Mouse (Mus musculus): ENCODE results near the gene Tpsab1. TPM values are rescaled to one million over a fixed set of nuclear protein-coding genes. Genes with fewer than 3 reads are reported as not detected.

Gene Tpsab1
- polyA plus RNA-seq (2016; fragmentation: Nextera tagmentation; extraction: Ambion mirVana) = not detected in 2 replicates

DNA sequence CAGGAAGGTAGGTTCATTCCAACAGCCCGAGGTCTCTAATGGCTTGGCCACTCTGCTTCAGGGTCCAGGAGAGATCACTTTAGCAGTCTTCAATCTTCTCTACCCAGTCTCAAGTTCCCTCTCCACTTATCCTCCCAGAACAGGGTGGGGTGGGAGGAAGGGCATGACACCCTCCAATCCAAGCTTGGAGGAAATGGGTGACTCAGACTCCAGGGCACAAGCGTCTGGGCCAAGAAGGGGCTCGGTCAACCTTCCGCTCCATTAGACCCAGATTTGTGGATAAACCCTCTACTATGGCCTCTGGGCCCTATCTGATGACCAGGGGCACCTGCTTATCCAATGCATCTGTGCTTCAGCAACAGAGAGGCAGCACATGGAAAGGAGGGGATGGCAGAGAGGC lies at the start of gene Tpsab1:
Tpsab1 (minus strand) TSS at position 101 of the 400 bp plus-strand sequence.
- Histone ChIP-seq H3K27ac (no peak within 1 kb of the TSS), H3K36me3 (no peaks in the 10 kb centered on the region), H3K9ac (no peak within 1 kb of the TSS), H3K9me3 (no peaks in the 10 kb centered on the region), H3K4me3 (no peak within 1 kb of the TSS), H3K4me2 (replicated peaks) (no peak within 1 kb of the TSS), H3K27me3 (no peaks in the 10 kb centered on the region), H3K4me1 (no peaks in the 10 kb centered on the region)
- 88% methylated on average over 4 of the region's 4 CpGs for WGBS
- ATAC-seq (ENCODE audit: insufficient number of reproducible peaks, insufficient read depth, low FRiP score, low TSS enrichment) = no peak

- Histone ChIP-seq H3K27me3 (no peaks in the 10 kb centered on the region), H3K36me3 (peaks cover 38% of the 10 kb centered on the region), H3K9me3 (no peaks in the 10 kb centered on the region), H3K4me1 (peaks cover 8% of the 10 kb centered on the region; the same call in 1 of the 2 replicates), H3K4me2 (replicated peaks) (no peak overlapping the region), H3K9ac (no peak overlapping the region), H3K4me3 (no peak overlapping the region), H3K27ac (no peak overlapping the region)
- WGBS = 86% methylated on average over 4 of the region's 4 CpGs
- no peak for ATAC-seq (ENCODE audit: insufficient number of reproducible peaks, insufficient read depth, low FRiP score, low TSS enrichment)
These were observed 49.2 kb upstream of the Tpsab1 start for GRCm38 (mm10) chr17:25394526-25394925.

DNA sequence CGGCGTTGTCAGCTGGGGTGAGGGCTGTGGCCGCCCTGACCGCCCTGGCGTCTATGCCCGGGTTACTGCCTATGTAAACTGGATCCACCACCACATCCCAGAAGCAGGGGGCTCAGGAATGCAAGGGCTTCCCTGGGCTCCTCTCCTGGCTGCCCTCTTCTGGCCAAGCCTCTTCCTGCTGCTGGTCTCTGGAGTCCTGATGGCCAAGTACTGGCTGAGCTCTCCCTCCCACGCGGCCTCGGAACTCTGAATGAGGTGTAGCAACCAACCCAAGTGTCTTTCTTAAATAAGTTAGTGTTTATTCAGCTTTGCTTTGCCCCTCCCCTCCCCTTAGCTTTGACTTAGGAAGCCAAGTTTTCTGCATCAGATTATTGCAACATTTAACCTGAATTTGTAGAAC lies 28.6 kb upstream of the Tpsab1 start:
- Histone ChIP-seq H3K27ac (no peak overlapping the region), H3K4me2 (replicated peaks) (no peak overlapping the region), H3K36me3 (peaks cover 34% of the 10 kb centered on the region), H3K9ac (no peak overlapping the region), H3K4me1 (no peaks in the 10 kb centered on the region), H3K27me3 (no peaks in the 10 kb centered on the region), H3K4me3 (no peak overlapping the region), H3K9me3 (no peaks in the 10 kb centered on the region)
- 47% methylated on average over 9 of the region's 9 CpGs for WGBS
- ATAC-seq (ENCODE audit: insufficient number of reproducible peaks, insufficient read depth, low FRiP score, low TSS enrichment) = no peak

DNA sequence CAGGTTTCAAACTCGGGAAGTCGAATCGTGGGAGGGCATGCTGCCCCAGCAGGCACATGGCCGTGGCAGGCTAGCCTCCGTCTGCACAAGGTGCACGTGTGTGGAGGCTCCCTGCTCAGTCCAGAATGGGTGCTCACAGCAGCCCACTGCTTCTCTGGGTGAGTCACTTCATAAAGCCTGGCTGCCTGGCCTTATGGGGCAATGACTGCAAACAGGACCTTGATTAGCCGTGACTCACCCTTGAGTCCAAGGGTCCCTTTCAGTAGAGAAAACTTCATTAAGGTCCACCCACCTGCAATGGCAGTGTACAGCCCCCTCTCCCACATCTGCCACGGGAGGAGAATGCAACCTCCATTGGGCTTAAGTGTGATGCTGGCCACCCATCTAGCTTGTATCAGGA lies 27.1 kb upstream of the Tpsab1 start:
- Histone ChIP-seq H3K4me2 (replicated peaks) (no peak overlapping the region), H3K9ac (no peak overlapping the region), H3K4me3 (no peak overlapping the region), H3K27ac (no peak overlapping the region), H3K9me3 (no peaks in the 10 kb centered on the region), H3K27me3 (no peaks in the 10 kb centered on the region), H3K4me1 (no peaks in the 10 kb centered on the region), H3K36me3 (peaks cover 24% of the 10 kb centered on the region)
- no peak for ATAC-seq (ENCODE audit: insufficient number of reproducible peaks, insufficient read depth, low FRiP score, low TSS enrichment)
- 80% methylated on average over 8 of the region's 8 CpGs for WGBS

DNA sequence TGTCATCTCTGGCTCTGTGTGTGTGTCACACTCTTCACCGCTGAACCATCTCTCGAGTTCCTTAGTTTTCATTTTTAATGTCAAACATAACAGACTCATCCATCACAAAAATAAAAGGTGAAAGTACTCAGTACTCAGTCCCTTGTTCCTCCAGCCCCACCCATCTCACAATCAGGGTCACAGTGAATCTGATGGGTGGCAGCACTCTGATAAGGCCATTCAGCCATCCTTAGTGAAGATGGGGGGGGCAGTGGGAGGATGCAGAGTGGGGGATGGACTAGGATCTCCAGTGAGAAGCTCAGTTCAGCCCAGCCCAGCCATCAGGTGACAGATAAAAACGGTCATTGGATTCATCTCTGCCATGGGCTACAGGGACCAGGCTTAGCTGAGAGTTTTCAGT lies 23.6 kb upstream of the Tpsab1 start, which contains the start of gene Tpsg1:
Tpsg1 (plus strand) TSS at position 301 of the 400 bp plus-strand sequence.
- no peaks in the 10 kb centered on the region for H3K4me1 ChIP-seq
- no peak within 1 kb of the TSS for H3K27ac ChIP-seq
- H3K9me3 ChIP-seq = no peaks in the 10 kb centered on the region
- H3K36me3 ChIP-seq = no peaks in the 10 kb centered on the region
- no peak for ATAC-seq (ENCODE audit: insufficient number of reproducible peaks, insufficient read depth, low FRiP score, low TSS enrichment)
- WGBS = 86% methylated on average over 3 of the region's 3 CpGs
- H3K4me2 ChIP-seq (replicated peaks) = no peak within 1 kb of the TSS
- no peak within 1 kb of the TSS for H3K4me3 ChIP-seq
- H3K27me3 ChIP-seq = no peaks in the 10 kb centered on the region
- H3K9ac ChIP-seq = no peak within 1 kb of the TSS

DNA sequence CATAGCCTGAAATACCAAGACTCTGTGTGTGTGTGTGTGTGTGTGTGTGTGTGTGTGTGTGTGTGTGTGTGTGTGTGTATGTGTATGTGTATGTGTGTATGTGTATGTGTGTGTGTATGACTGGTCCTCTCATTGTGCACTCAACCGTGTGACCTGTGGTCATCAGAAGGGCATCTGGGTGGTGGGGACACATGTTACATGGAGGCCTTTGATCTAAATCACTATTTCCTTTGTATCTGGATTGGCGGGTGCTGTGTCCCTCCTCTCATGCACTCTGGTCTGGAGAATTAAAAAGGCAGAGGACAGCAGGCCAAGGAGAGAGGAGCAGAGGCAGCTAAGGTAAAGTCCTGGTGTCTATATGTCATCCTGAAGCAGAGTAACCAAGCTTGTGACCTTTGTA lies 20.6 kb upstream of the Tpsab1 start, which contains the start of gene Tpsb2:
Tpsb2 (plus strand) TSS at position 301 of the 400 bp plus-strand sequence.
- Histone ChIP-seq H3K4me2 (replicated peaks) (no peak within 1 kb of the TSS), H3K9me3 (no peaks in the 10 kb centered on the region), H3K36me3 (no peaks in the 10 kb centered on the region), H3K27ac (no peak within 1 kb of the TSS), H3K4me1 (no peaks in the 10 kb centered on the region), H3K4me3 (no peak within 1 kb of the TSS), H3K9ac (no peak within 1 kb of the TSS), H3K27me3 (no peaks in the 10 kb centered on the region)
- no peak for ATAC-seq (ENCODE audit: insufficient number of reproducible peaks, insufficient read depth, low FRiP score, low TSS enrichment)
- WGBS = 56% methylated on average over 2 of the region's 2 CpGs

- 4% methylated on average over 1 of the region's 1 CpGs for WGBS
- no peak for ATAC-seq (ENCODE audit: insufficient number of reproducible peaks, insufficient read depth, low FRiP score, low TSS enrichment)
These were observed 18.4 kb upstream of the Tpsab1 start for GRCm38 (mm10) chr17:25363726-25364125.

GRCm38 (mm10) chr17:25361291-25361690 lies 15.9 kb upstream of the Tpsab1 start:
- H3K9ac ChIP-seq = no peak overlapping the region
- H3K27ac ChIP-seq = no peak overlapping the region
- no peaks in the 10 kb centered on the region for H3K27me3 ChIP-seq
- no peak overlapping the region for H3K4me3 ChIP-seq
- H3K9me3 ChIP-seq = no peaks in the 10 kb centered on the region
- no peak overlapping the region for H3K4me2 ChIP-seq (replicated peaks)
- 72% methylated on average over 2 of the region's 2 CpGs for WGBS
- H3K36me3 ChIP-seq = no peaks in the 10 kb centered on the region
- no peak for ATAC-seq (ENCODE audit: insufficient number of reproducible peaks, insufficient read depth, low FRiP score, low TSS enrichment)
- no peaks in the 10 kb centered on the region for H3K4me1 ChIP-seq

More at GRCm38 (mm10) chr17:25363726-25364125, 18.4 kb upstream of the Tpsab1 start:
- H3K27ac ChIP-seq = no peak overlapping the region
- no peak overlapping the region for H3K9ac ChIP-seq
- H3K27me3 ChIP-seq = no peaks in the 10 kb centered on the region
- no peak overlapping the region for H3K4me2 ChIP-seq (replicated peaks)
- H3K4me1 ChIP-seq = no peaks in the 10 kb centered on the region
- no peak overlapping the region for H3K4me3 ChIP-seq
- H3K9me3 ChIP-seq = no peaks in the 10 kb centered on the region
- no peaks in the 10 kb centered on the region for H3K36me3 ChIP-seq

- H3K4me2 ChIP-seq (replicated peaks) = no peak overlapping the region
- H3K4me3 ChIP-seq = no peak overlapping the region
- no peak overlapping the region for H3K9ac ChIP-seq
- no peaks in the 10 kb centered on the region for H3K9me3 ChIP-seq
- no peak for ATAC-seq (ENCODE audit: insufficient number of reproducible peaks, insufficient read depth, low FRiP score, low TSS enrichment)
- H3K27ac ChIP-seq = no peak overlapping the region
- WGBS = 68% methylated on average over 3 of the region's 3 CpGs
- no peaks in the 10 kb centered on the region for H3K4me1 ChIP-seq
- no peaks in the 10 kb centered on the region for H3K36me3 ChIP-seq
- H3K27me3 ChIP-seq = no peaks in the 10 kb centered on the region
These were observed 3.9 kb downstream of the Tpsab1 start for GRCm38 (mm10) chr17:25341490-25341889.

- H3K9me3 ChIP-seq = no peaks in the 10 kb centered on the region
- 0 out of 2 replicates have a peak, but pooled peaks cover 3% of the 10 kb centered on the region for H3K27me3 ChIP-seq
- 83% methylated on average over 6 of the region's 6 CpGs for WGBS
- H3K27ac ChIP-seq = no peak overlapping the region
- ATAC-seq (ENCODE audit: insufficient number of reproducible peaks, insufficient read depth, low FRiP score, low TSS enrichment) = no peak
- no peak overlapping the region for H3K4me3 ChIP-seq
- no peak overlapping the region for H3K9ac ChIP-seq
- H3K36me3 ChIP-seq = no peaks in the 10 kb centered on the region
- no peak overlapping the region for H3K4me2 ChIP-seq (replicated peaks)
- no peaks in the 10 kb centered on the region for H3K4me1 ChIP-seq
These were observed 5.4 kb downstream of the Tpsab1 start for GRCm38 (mm10) chr17:25340003-25340402.

DNA sequence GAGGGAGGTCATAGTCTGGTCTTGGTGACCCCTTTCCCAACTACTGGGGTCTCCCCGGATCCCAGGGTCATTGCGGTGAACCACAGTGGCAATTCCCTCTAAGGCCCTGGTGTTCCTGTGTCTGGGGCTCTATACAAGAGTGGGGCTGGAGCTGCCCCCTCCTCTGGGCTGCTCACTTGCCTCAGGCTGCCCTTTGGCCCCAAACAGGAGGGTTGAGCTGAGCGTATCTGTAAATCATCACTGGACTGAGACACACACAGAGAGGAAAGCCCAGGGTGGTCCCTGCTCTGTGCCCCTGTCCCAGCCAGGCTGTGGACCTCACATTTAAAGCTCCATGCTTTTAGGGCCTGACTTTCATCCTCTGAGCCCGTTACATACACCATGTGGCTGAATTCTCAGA lies 7.1 kb downstream of the Tpsab1 start:
- ATAC-seq (ENCODE audit: insufficient number of reproducible peaks, insufficient read depth, low FRiP score, low TSS enrichment) = no peak
- Histone ChIP-seq H3K9ac (no peak overlapping the region), H3K4me2 (replicated peaks) (no peak overlapping the region), H3K27ac (no peak overlapping the region), H3K4me3 (no peak overlapping the region), H3K27me3 (0 out of 2 replicates have a peak, but pooled peaks cover 6% of the 10 kb centered on the region), H3K36me3 (no peaks in the 10 kb centered on the region), H3K9me3 (no peaks in the 10 kb centered on the region), H3K4me1 (no peaks in the 10 kb centered on the region)
- WGBS = 83% methylated on average over 4 of the region's 4 CpGs

GRCm38 (mm10) chr17:25333943-25334342 lies 11.4 kb downstream of the Tpsab1 start:
- H3K9me3 ChIP-seq = no peaks in the 10 kb centered on the region
- ATAC-seq (ENCODE audit: insufficient number of reproducible peaks, insufficient read depth, low FRiP score, low TSS enrichment) = no peak
- H3K27ac ChIP-seq = no peak overlapping the region
- no peak overlapping the region for H3K9ac ChIP-seq
- H3K4me2 ChIP-seq (replicated peaks) = no peak overlapping the region
- no peaks in the 10 kb centered on the region for H3K36me3 ChIP-seq
- H3K4me3 ChIP-seq = no peak overlapping the region
- H3K27me3 ChIP-seq = peaks cover 10% of the 10 kb centered on the region; the same call in 1 of the 2 replicates
- H3K4me1 ChIP-seq = no peaks in the 10 kb centered on the region
- under 1% methylated on average over 8 of the region's 8 CpGs for WGBS
